Mouse (Mus musculus): ENCODE data around the gene Gm29094.

Gm29094 gene

GRCm38 (mm10) chr9:89253400-89253799 is 54.2 kb downstream of the Gm29094 start:
- peak; percentile 12 for DNase-seq (ENCODE audit: low read depth)

GRCm38 (mm10) chr9:89256556-89257335 is 57.6 kb downstream of the Gm29094 start:
- DNase-seq (ENCODE audit: low read depth), result peak; percentile 67

- no peak for DNase-seq (ENCODE audit: low read depth)
Observed at GRCm38 (mm10) chr9:89263968-89264367, 64.8 kb downstream of the Gm29094 start.

GRCm38 (mm10) chr9:89264571-89264970 is 65.4 kb downstream of the Gm29094 start:
- no peak for DNase-seq (ENCODE audit: low read depth)

Measured in 416B (cell line).